Mouse (Mus musculus) bone marrow, adult 2 months (tissue): ENCODE measurements around the gene Cryba2.

Experiments used
- CTCF ChIP-seq: fragments of 200-500 bp; IDR thresholded peaks from 2 replicates; pipeline ENCODE4 v1.5.1; 2011; ENCODE audit warnings: low read length, control low read depth; ENCODE audit not compliant: control insufficient read depth, insufficient read depth
- POLR2A ChIP-seq: fragments of 200-500 bp; IDR thresholded peaks from 2 replicates; pipeline ENCODE4 v1.6.1; 2011; ENCODE audit warnings: low read depth, mild to moderate bottlenecking, control low read depth, low read length, borderline replicate concordance; ENCODE audit not compliant: control insufficient read depth

- TF ChIP-seq CTCF: no peak
- no peak for TF ChIP-seq POLR2A
These were observed 42.5 kb upstream of the Cryba2 start, which contains the start of gene Cfap65 for GRCm38 (mm10) chr1:74935402-74935801.
